Mouse (Mus musculus) MEL (cell line): ENCODE measurements at regions not wholly inside any gene's neighbourhood (a gene's known extent, or its start where the extent isn't known, plus 50 kb on each side); places are given as distances from the start of the nearest gene placed in this dataset.

Experiments used
- DNase-seq: peaks from one replicate; pipeline ENCODE4 v3.0.0; 2011; ENCODE audit warnings: low read depth, low spot score
- H3K27ac ChIP-seq: 2 replicates; pipeline ENCODE4 v1.5.1; 2012; ENCODE audit warnings: low read depth, mild to moderate bottlenecking, control low read depth, low read length, moderate library complexity; ENCODE audit not compliant: control insufficient read depth
- H3K27me3 ChIP-seq, 2 experiments: fragments of 150-350 bp in 1 of 2; sonication (generic) in 1 of 2; 2 replicates each; pipeline ENCODE4 v1.6.1; 2012; ENCODE audit warnings: low read length in 2 of 2, mild to moderate bottlenecking in 2 of 2, improper control_type of control experiment in 1 of 2, moderate library complexity in 1 of 2; ENCODE audit not compliant: insufficient read depth in 2 of 2, control insufficient read depth in 1 of 2
- H3K36me3 ChIP-seq, 2 experiments: 2 replicates each; pipeline ENCODE4 v1.6.1; 2012 to 2014; ENCODE audit warnings: low read length in 2 of 2, improper control_type of control experiment in 1 of 2, inconsistent platforms in 1 of 2, mild to moderate bottlenecking in 1 of 2; ENCODE audit not compliant: insufficient read depth in 2 of 2, control insufficient read depth in 1 of 2
- H3K4me1 ChIP-seq, 2 experiments: fragments of 150-350 bp in 1 of 2; sonication (generic) in 1 of 2; 2 replicates each; pipeline ENCODE4 v1.6.1; 2012; ENCODE audit warnings: low read length in 2 of 2, improper control_type of control experiment in 1 of 2, mild to moderate bottlenecking in 1 of 2; ENCODE audit not compliant: insufficient read depth in 2 of 2, control insufficient read depth in 1 of 2
- H3K4me3 ChIP-seq, 2 experiments: fragments of 150-350 bp in 1 of 2; sonication (generic) in 1 of 2; 2 replicates each; pipeline ENCODE4 v1.5.1; 2012; ENCODE audit warnings: low read depth in 2 of 2, low read length in 2 of 2, mild to moderate bottlenecking in 2 of 2, moderate library complexity in 2 of 2, control low read depth in 1 of 2, improper control_type of control experiment in 1 of 2; ENCODE audit not compliant: control insufficient read depth in 1 of 2, insufficient read depth in 1 of 2
- H3K79me2 ChIP-seq: 2 replicates; pipeline ENCODE4 v1.6.1; 2012; ENCODE audit warnings: mild to moderate bottlenecking, low read length, moderate library complexity; ENCODE audit not compliant: control insufficient read depth, poor library complexity, insufficient read depth
- H3K9ac ChIP-seq: 2 replicates; pipeline ENCODE4 v1.6.1; 2012; ENCODE audit warnings: low read depth, mild to moderate bottlenecking, control low read depth, low read length, moderate library complexity; ENCODE audit not compliant: control insufficient read depth, poor library complexity, severe bottlenecking
- H3K9me3 ChIP-seq: fragments of 150-350 bp; sonication (generic); replicated peaks from 2 replicates; pipeline ENCODE4 v1.6.1; 2012; ENCODE audit warnings: mild to moderate bottlenecking, low read length, improper control_type of control experiment, moderate library complexity; ENCODE audit not compliant: insufficient read depth
- BHLHE40 ChIP-seq: IDR thresholded peaks from 2 replicates; pipeline ENCODE4 v1.6.1; 2012; ENCODE audit warnings: low read depth, mild to moderate bottlenecking, inconsistent platforms, low read length, improper control_type of control experiment, borderline replicate concordance
- CHD1 ChIP-seq: IDR thresholded peaks from 2 replicates; pipeline ENCODE4 v1.6.1; 2012; ENCODE audit warnings: low read depth, mild to moderate bottlenecking, inconsistent platforms, low read length, improper control_type of control experiment
- CTCF ChIP-seq, 3 experiments: IDR thresholded peaks in 2 of 3; conservative IDR thresholded peaks in 1 of 3; 2 replicates each; pipeline ENCODE4 v1.5.1; 2011 to 2012; ENCODE audit warnings: low read length in 3 of 3, low read depth in 2 of 3, mild to moderate bottlenecking in 2 of 3, improper control_type of control experiment in 1 of 3, inconsistent platforms in 1 of 3, mixed read lengths in 1 of 3, moderate library complexity in 1 of 3; ENCODE audit not compliant: control insufficient read depth in 1 of 3, insufficient read depth in 1 of 3, poor library complexity in 1 of 3, severe bottlenecking in 1 of 3
- E2F4 ChIP-seq: IDR thresholded peaks from 2 replicates; pipeline ENCODE4 v1.6.1; 2011; ENCODE audit warnings: low read depth, low read length, improper control_type of control experiment, borderline replicate concordance
- EP300 ChIP-seq, 2 experiments: IDR thresholded peaks; 2 replicates each; pipeline ENCODE4 v1.6.1; 2011; ENCODE audit warnings: improper control_type of control experiment in 2 of 2, low read length in 2 of 2, low read depth in 1 of 2, mild to moderate bottlenecking in 1 of 2
- ETS1 ChIP-seq: IDR thresholded peaks from 2 replicates; pipeline ENCODE4 v1.6.1; 2012; ENCODE audit warnings: low read depth, mild to moderate bottlenecking, inconsistent platforms, low read length, improper control_type of control experiment, moderate library complexity
- GABPA ChIP-seq: IDR thresholded peaks from 2 replicates; pipeline ENCODE4 v1.6.1; 2012; ENCODE audit warnings: low read depth, mild to moderate bottlenecking, inconsistent platforms, low read length, improper control_type of control experiment, moderate library complexity
- JUND ChIP-seq: IDR thresholded peaks from 2 replicates; pipeline ENCODE4 v1.6.1; 2011; ENCODE audit warnings: low read depth, mild to moderate bottlenecking, improper control_type of control experiment, low read length
- MAFK ChIP-seq: IDR thresholded peaks from 2 replicates; pipeline ENCODE4 v1.6.1; 2011; ENCODE audit warnings: low read depth, mild to moderate bottlenecking, low read length, improper control_type of control experiment, borderline replicate concordance
- MAZ ChIP-seq: IDR thresholded peaks from 2 replicates; pipeline ENCODE4 v1.6.1; 2012; ENCODE audit warnings: low read depth, mild to moderate bottlenecking, inconsistent platforms, low read length, improper control_type of control experiment
- MEF2A ChIP-seq: IDR thresholded peaks from 2 replicates; pipeline ENCODE4 v1.6.1; 2014; ENCODE audit warnings: low read depth, mild to moderate bottlenecking, inconsistent platforms, low read length, improper control_type of control experiment; ENCODE audit not compliant: poor library complexity, insufficient replicate concordance, severe bottlenecking; ENCODE audit errors: extremely low read depth
- MXI1 ChIP-seq: IDR thresholded peaks from 2 replicates; pipeline ENCODE4 v1.6.1; 2011; ENCODE audit warnings: mild to moderate bottlenecking, low read depth, low read length, improper control_type of control experiment
- MYB ChIP-seq: IDR thresholded peaks from 2 replicates; pipeline ENCODE4 v1.6.1; 2011; ENCODE audit warnings: mild to moderate bottlenecking, low read depth, low read length, improper control_type of control experiment
- MYC ChIP-seq: IDR thresholded peaks from 2 replicates; pipeline ENCODE4 v1.6.1; 2011; ENCODE audit warnings: low read depth, mild to moderate bottlenecking, low read length, improper control_type of control experiment, moderate library complexity
- NELFE ChIP-seq: IDR thresholded peaks from 2 replicates; pipeline ENCODE4 v1.6.1; 2011; ENCODE audit warnings: low read depth, low read length, improper control_type of control experiment
- SIN3A ChIP-seq: IDR thresholded peaks from 2 replicates; pipeline ENCODE4 v1.6.1; 2012; ENCODE audit warnings: low read length, improper control_type of control experiment, inconsistent platforms
- UBTF ChIP-seq: IDR thresholded peaks from 2 replicates; pipeline ENCODE4 v1.6.1; 2012; ENCODE audit warnings: low read depth, mild to moderate bottlenecking, inconsistent platforms, low read length, improper control_type of control experiment, moderate library complexity, borderline replicate concordance; ENCODE audit not compliant: insufficient read depth
- USF2 ChIP-seq, 2 experiments: IDR thresholded peaks; 2 replicates each; pipeline ENCODE4 v1.6.1; 2011 to 2012; ENCODE audit warnings: improper control_type of control experiment in 2 of 2, low read length in 2 of 2, borderline replicate concordance in 1 of 2, inconsistent platforms in 1 of 2, low read depth in 1 of 2, mild to moderate bottlenecking in 1 of 2; ENCODE audit not compliant: insufficient read depth in 1 of 2
- ZMIZ1 ChIP-seq: IDR thresholded peaks from 2 replicates; pipeline ENCODE4 v1.6.1; 2012; ENCODE audit warnings: low read depth, mild to moderate bottlenecking, inconsistent platforms, low read length, improper control_type of control experiment, moderate library complexity

DNA sequence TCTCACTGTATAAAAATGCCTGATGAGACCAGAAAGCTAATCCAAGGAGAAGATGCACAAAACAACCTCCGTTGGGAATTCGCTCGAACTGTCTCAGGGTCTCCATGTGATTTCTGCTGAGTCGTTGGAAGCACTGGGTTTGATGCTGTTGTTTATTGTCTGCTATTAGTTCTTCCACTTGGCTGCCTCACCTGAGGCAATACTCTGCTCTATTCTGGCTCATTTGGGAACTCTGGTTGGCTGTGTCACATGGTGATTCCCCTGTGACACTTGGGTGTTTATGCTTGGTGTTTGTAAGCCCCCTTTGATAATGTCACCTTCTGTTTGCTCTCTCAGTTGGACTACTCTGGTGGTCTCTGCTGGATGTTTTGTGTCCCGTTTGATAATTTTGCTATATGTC lies 111.9 kb downstream of the Rnd3 start:
- Histone ChIP-seq H3K36me3 (no peaks in the 10 kb centered on the region), H3K9me3 (no peaks in the 10 kb centered on the region), H3K4me1 (no peaks in the 10 kb centered on the region), H3K27me3 (no peaks in the 10 kb centered on the region; a peak in 1 of 4 replicates), H3K79me2 (no peaks in the 10 kb centered on the region), H3K4me3 (no peak overlapping the region), H3K27ac (no peak overlapping the region), H3K9ac (no peak overlapping the region)
- DNase-seq, result no peak
- TF ChIP-seq CHD1, result no peak
- TF ChIP-seq USF2 (IDR thresholded peaks at IDR 0.05; ENCODE audit: borderline replicate concordance in 1 of 2, insufficient read depth in 1 of 2, low read depth in 1 of 2, low read length in 2 of 2), result no peak
- TF ChIP-seq SIN3A, result no peak
- TF ChIP-seq JUND, result no peak
- TF ChIP-seq MYC, result no peak
- no peak for TF ChIP-seq MEF2A
- no peak for TF ChIP-seq ZMIZ1

DNA sequence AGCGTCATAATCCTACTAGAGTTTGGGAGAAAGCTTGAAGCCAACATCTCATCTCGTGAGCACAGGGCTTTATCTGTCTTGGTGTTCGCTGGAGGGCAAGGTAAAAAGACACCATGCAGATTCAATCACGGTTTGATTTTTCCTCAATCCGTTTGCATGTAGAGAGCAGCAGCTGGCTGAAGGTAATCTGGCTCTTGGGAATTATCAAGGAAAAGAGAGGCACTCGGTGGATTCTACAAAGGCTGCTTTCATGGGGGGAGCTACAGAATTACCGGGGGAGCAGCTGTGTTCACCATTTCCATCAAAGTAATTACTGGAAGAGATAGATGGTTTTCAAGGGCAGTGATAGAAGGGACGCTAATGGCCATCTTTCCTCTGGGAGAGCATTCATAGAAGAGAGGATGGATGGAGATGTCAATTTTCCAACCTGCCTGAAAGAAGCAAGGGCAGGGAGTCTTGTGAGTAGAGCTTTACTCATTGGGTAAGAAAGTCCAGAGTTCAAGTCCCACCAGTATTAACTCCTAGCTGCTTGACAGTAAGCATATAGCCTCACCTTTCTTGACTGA lies 112.6 kb downstream of the Rnd3 start:
- no peak for DNase-seq
- Histone ChIP-seq H3K9ac (no peak overlapping the region), H3K4me1 (no peaks in the 10 kb centered on the region), H3K27me3 (no peaks in the 10 kb centered on the region; a peak in 1 of 4 replicates), H3K79me2 (no peaks in the 10 kb centered on the region), H3K36me3 (no peaks in the 10 kb centered on the region), H3K4me3 (no peak overlapping the region), H3K9me3 (no peaks in the 10 kb centered on the region), H3K27ac (no peak overlapping the region)
- no peak for TF ChIP-seq GABPA
- TF ChIP-seq EP300 (IDR thresholded peaks at IDR 0.05; ENCODE audit: low read depth in 1 of 2, low read length in 2 of 2), result no peak
- no peak for TF ChIP-seq E2F4
- no peak for TF ChIP-seq ETS1
- no peak for TF ChIP-seq MYB
- TF ChIP-seq UBTF, result no peak
- no peak for TF ChIP-seq MXI1
- no peak for TF ChIP-seq CTCF (IDR thresholded peaks at IDR 0.05 in 2 of 3, conservative IDR thresholded peaks at IDR 0.05 in 1 of 3; ENCODE audit: control insufficient read depth in 1 of 3, insufficient read depth in 1 of 3, low read depth in 2 of 3, low read length in 3 of 3, poor library complexity in 1 of 3, severe bottlenecking in 1 of 3)
- TF ChIP-seq NELFE, result no peak
- no peak for TF ChIP-seq USF2 (IDR thresholded peaks at IDR 0.05; ENCODE audit: borderline replicate concordance in 1 of 2, insufficient read depth in 1 of 2, low read depth in 1 of 2, low read length in 2 of 2)
- no peak for TF ChIP-seq BHLHE40
- no peak for TF ChIP-seq MAZ
- no peak for TF ChIP-seq MAFK
- no peak for TF ChIP-seq CHD1
